Mouse (Mus musculus): ENCODE results near the gene Gm44502.

Gm44502 gene

DNA sequence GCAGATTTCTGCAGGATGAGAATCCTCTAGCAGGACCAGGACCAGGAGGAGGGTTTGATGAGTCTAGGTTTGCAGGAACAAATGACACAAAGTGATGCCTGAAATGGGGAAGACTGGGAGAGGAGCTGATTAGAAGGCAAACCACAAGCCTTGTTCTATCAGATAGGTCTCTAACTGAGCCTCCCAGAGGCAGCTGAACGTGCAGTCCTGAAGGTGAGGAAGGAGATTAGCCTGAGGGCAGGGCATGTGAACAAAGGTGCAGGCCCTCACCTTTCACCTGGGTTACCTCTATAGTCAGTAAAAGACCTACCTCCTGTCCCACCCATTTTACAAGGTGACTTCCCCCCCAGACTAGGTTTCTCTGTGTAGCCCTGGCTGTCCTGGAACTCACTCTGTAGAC, 29.8 kb downstream of the Gm44502 start:
- in situ Hi-C loops (cut with MseI, MboI): no loop called here

DNA sequence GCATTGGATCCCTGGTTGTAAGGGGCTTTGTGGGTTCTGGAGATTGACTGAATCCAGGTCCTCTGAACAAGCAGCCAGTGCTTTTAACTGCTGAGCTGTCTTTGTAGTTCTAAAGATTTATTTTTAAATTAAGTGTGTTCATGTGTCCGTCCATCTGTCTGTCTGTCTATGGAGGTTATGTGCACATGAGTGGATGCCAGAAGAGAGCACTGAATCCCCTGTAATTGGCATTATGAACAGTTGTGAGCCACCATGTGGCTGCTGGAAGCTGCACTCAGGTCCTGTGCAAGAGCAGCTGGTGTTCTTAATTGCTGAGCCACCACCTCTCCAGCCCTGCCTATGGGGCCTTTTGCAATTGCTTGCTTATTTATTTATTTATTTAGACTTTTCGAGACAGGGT, 31.4 kb downstream of the Gm44502 start:
- in situ Hi-C loops (cut with MseI, MboI): no loop called here

DNA sequence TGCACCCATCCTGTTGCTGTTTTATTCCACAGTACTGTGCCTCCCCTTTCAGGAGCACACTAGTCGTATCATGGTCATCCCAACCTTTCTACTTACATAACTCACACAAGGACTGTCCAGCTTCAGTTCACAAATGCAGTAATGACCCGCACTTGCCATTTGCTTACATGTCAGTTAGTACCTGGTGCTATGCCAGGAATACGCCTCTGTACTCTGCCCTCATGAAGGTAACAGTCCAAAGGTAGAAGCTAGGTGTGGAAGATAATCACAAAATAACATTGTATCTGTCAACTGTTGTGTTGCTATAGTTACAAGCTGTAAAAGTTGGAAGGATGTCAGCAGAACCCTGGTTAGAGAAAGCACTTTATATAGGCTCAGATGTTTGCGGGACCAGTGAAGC, 32.6 kb downstream of the Gm44502 start:
- in situ Hi-C loops (cut with MseI, MboI): no loop called here

DNA sequence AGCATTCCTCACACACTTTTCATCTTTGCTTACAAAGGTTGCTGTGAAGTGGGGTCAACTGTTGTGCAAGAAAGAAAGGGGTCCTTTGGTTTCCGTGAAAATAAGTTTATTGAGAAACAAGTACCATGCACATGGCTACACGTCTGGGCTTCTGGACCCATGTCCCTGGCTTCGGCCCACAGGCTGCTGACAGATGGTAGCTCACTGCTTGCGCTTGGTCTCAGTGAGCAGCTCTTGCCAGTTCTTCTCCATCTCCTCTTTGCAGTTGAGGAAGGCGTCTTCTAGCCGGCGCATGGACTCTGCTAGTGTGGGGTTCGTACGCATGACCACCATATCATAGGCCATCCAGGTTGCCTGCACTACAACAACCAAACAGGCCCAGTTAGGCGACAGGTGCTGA, 39.4 kb downstream of the Gm44502 start:
- in situ Hi-C loops (cut with MseI, MboI): no loop called here

DNA sequence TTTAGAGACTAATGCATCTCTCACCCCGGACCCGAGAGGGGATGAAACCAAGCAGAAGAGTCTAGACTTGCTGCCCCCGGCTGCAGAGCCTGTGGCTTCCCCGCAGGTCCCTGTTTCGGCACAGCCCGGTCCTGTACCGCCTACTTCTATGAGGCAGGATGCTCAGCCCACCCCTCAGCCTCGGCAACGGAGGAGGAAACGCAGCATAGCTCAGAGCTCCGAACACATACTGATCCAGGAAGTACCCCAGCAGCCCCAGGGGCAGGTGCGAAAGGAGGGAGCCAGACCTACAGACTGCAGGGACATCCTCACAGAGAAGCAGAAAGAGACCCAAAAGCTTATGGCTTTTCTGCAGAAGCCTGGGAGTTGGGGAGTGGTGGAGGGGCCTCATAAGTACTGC, 42.4 kb downstream of the Gm44502 start:
- in situ Hi-C loops (cut with MseI, MboI): no loop called here

DNA sequence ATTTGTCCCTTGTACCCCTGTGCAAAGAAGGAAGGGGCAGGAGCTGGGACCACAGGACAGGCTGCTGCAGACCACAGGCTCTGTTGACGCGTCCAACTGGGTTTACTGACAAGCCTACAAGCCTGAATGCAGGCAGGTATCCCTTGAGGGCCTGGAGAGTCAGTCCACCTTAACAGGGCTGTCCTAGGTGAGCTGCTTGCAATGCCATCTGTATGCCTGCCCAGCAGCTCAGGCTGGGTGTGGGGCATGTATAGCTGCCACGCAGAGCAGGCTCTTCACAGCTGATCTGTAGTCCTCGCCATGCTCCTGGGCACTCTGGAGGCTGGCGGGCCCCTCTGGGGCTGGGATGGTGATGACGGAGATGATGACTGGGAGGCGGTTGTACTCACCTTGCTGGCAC, 44.9 kb downstream of the Gm44502 start, which contains the start of gene Klhdc7b:
TSS of gene Klhdc7b (plus strand) at position 301 of the 400 bp plus-strand sequence.
- in situ Hi-C loops (cut with MseI, MboI): no loop called here

DNA sequence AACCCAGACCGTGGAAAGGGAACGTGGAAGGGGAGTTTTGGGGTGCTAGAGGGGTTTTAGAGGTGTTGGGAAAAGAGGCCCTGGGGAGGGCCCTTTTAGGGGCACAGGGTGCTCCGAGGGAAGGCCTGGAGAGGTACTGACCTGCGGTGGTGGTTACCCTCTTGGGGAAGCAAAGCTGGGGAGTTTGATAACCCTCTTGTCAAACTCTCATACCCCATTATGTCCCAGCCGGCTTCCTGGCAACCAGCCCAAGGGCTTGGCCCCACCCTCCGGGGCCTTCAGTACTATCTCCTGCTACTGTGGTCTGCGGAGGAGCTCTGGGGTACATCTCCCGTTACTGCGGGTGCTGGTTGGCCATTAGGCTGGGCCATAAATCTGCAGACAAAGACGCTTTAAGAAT, 50.1 kb downstream of the Gm44502 start:
- in situ Hi-C loops (cut with MseI, MboI): no loop called here

DNA sequence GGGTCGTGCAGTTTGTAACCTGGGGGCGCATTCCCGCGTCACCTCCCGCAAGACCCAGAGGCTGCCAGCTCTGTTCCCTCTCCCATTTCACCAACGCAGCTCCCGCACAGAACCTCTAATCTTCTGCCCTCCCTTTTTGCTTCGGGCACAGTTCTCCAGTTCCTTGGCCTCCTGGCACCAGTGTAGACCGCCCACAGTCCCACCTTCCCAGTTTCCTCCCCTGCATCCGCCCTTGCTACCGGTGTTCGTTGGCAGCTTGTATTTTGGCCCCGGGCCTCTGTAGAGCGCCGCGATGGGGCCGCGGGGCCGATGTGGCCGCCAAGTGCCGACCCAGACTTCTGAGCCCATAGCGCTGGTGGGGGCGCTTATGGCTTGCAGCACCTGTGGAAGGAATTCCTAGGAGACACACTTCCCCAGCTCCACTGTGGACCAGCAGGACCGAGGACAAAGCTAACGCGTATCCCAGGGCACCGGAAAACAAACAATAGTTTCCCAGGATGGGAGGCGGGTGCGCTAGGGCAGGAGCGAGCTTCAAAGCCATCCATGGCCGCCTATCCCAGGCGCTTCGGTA, 50.6 kb downstream of the Gm44502 start, which contains the start of gene Odf3b:
TSS of gene Odf3b (minus strand) at position 452 of the 571 bp plus-strand sequence.
- in situ Hi-C loops (cut with MseI, MboI): no loop called here

DNA sequence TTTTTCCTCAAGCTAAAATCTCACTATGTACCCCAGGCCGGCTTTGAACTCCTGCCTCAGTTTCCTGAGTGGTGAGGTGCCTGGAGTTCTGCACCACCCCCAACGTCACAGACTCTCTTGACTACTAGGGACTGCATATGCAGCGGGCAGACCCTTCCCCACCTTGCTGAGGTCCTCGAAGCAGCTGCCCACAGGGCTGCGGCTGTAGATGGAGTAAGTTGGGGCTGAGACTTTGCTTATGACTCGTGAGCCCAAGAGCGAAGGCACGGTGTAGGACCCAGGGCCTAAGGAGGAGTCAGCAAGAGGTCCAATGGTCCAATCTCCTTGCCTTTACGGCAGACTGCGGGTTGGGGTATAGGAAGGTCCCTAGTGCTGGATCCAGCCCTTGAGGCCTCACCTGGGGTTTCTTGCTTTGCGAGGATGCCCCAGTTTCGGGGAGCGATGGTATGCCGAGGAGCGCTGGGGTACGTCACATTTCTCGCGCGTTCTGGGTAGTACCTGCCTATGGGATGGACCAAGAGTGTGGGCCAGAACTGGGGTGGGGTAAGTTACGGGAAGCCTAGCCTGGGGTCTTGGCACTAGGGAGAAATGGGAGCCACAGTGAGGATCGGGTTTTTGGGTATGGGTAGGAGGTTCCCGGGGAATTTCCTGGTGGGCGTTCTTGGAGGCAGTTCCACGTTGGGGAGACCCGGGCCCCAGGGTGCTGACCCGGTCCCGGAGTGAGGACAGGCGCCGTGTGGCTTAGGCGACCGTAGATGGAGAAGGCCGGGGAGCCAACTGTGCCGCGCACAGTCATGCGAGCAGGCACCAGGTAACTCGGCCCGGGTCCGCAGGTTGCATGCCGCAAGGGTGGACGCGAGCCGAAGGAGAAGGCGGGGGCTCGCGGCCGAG, 51.3 kb downstream of the Gm44502 start:
- in situ Hi-C loops (cut with MseI, MboI): no loop called here

DNA sequence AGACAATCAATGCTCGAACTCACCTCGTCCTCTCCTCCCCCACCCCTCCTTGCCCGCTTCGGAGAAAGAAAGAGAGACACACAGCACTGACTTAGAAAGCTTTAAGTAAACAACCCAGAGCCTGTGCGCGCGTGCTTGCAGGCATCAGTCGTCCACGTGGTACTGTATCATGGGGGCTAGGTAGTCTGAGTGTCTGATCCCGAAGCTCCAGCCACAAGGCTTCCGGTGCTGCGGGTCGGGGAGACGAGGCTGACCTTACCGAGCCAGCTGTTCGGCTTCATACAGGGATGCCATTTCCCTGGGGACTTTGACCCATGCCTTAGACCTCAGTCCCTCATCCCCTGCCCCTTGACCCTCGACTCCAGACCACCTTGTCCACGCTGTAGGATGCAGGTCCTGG, 52.1 kb downstream of the Gm44502 start:
- in situ Hi-C loops (cut with MseI, MboI): no loop called here

DNA sequence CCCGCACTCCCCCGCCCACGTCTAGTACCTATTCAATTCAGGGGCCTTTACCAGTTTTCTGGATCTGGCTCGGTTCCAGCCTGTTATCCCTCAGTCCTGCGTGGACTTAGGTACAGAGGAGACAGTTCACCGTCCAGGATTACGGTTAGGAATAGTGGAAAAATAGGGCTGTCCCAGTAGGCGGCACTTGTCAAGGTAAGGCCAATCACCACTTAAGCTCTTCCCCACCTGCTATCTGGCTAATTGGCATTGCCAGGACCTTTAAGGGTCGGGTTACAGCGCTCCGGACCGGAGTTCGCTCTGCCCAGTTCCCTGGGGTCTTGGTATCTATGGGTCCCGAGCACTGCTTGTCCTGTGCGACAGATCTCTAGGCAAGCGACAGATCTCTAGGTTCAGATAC, 52.5 kb downstream of the Gm44502 start, which contains the start of gene Tymp:
TSS of gene Tymp (minus strand) at position 83 of the 400 bp plus-strand sequence.
- in situ Hi-C loops (cut with MseI, MboI): no loop called here

DNA sequence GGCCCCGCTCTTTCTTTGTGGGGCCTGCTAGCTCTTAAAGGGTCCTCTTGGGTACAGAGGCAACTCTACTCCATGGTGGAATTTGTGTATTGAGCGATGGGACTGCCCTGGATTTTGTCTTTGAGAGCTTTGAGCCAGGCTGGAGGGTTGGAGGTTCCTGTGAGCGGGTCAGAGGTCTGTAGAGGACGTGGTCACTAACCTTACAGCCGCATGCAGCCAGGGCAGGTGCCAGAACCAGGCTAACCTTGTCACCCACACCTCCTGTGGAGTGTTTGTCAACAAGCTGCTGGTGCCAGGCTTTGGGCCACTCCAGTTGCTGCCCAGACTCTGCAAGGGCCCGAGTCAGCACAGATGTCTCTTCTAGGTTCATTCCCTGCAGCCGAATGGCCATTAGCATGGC, 53.5 kb downstream of the Gm44502 start:
- in situ Hi-C loops (cut with MseI, MboI): no loop called here

DNA sequence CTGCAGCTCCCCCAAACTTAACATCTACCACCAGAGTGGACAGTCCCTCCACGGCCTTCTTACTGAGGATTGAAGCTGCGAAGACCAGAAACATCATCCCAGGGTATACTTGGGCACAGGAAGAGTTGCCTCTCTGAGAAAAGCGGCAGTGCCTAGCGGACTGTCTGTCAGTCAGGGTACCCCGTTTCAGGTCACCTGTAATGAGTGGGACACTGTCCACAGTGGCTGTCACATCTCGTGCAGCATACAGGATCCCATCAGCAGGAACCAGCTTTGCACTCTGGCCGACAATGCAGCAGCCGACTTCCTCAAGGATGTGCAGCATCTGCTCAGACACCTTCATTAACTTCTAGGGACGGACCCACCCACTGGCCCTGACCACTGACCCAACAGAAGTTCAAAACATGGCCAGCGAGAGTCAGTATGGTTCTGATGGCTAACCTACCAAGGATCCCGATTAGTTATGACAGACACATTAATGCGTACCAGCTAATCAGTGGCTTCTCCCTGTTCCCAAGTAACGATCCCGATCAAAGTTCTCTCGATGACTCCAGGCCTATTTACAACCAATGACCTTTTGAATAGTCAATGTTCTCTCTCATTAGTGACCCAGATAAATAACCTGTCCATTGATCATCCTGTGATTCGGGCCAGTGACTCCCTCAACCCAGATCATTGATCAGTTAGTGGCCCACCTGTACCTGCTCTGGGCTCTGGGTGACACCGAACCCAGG, 54.5 kb downstream of the Gm44502 start:
- in situ Hi-C loops (cut with MseI, MboI): no loop called here

DNA sequence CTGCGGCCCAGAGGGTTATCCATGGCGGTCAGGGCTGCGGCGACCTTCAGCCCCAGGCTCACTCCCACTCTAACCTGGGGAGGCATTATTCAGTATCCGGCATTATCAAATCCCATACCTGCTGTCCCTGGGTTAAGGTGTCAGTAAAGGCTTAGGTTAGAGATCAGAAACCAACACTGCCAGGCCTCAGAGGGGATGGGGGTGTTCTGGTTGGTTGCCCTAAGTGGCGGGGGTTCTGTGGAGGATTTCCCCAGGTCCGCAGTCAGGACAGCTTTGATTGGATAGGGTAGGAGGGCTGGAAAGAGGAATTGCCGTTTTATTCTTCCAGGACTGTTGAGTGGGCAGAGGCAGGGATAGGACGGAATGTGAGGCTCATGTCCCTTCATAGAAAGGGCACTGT, 55.2 kb downstream of the Gm44502 start:
- in situ Hi-C loops (cut with MseI, MboI): no loop called here

DNA sequence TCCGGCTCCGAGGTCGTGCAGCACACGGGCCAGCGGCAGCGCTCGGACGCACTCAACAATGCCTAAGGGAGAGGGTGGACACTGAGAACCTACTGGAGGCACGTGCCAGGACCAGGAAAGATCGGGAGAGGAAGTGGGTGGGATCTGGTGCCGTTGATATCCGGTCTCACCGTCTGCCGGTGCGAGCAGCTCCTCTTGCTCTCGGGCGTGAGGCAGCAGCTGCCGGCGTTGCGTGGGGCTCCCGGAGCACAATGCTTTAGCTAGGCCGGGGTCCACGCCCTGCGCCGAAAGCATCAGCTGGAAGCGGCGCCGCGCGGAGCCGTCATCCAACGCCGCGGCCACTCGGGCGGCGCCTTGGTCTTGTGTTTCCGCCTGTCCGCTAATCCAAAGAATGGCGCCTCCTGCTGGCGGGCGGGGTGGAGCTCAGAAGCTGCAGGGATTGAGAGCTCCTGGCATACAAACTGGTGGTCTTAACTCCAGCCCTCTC, 55.7 kb downstream of the Gm44502 start, which contains the start of gene Sco2:
TSS of gene Sco2 (minus strand) at position 85 of the 487 bp plus-strand sequence.
- in situ Hi-C loops (cut with MseI, MboI): no loop called here

DNA sequence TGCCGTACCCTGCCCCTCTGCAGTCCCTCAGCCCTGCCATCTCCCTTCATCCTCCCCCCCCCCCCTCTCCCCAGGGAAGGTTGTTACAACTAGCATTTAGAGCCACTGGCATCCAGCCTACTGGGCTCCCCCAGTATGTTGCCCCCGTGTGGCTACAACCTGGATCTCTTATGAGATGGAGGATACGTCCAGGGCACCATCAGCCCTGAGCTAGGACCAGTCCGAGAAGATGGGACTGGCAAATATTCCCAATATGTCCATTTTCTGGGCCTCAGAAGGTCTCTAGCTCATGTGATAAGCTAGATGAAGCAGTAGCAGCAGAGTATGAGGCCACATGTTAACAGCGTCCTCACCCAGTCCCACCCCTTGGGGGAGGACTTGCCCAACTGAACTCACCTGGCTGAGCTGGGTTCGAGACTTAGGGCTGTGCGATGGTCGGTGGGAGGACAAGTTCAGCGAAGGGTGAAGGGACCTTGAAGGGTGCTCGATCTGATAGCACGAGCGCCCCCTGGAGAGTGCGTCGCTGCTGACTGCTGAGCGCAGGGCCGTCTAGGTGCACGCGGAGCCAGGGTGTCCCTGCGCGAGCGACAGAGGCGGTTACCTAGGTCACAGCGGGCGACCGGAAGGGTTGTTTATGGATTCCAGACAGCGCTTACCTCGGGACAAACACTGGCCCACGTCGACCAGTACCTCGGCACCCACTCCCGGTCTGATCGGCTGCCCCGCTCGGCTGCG, 56.3 kb downstream of the Gm44502 start:
- in situ Hi-C loops (cut with MseI, MboI): no loop called here

DNA sequence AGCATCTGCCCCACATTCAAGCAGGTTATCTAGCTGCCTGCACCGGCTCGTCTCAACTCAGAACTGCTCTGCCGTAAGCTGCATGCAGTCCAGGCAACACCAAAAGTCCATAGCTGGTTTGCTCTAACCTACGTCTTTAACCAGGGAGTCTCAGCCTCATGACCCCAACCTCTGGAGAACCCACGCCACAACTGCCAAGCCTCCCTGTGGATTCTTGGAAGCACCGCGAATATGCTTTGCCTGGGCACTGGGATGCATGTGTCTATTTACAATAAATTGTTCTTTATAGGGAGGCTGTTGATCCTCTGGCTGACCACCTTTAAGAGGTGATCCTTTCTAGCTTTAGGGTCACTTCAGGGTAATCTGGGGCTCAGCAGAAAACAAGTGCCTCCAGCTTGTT, 57.0 kb downstream of the Gm44502 start:
- in situ Hi-C loops (cut with MseI, MboI): no loop called here

DNA sequence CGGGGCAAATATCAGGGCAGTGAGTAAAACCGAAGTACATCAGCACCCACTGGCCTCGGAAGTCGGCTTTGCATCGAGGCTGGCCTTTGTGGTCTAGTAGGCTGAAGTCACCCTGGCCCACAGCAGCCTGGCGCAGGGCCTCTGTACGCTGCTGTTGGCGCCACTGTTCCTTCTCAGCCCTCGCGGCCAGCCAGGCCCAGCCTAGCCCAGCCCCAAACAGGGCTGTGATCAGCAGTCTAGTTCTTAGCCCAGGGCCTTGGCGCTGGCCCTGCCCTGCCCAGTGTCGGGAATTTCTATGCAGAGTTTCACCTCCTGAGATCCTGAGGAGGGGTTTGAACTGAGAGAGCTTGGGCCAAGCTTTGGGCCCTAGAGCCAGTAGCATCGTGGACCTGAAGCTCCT, 57.4 kb downstream of the Gm44502 start:
- in situ Hi-C loops (cut with MseI, MboI): no loop called here
